Mouse (Mus musculus): ENCODE data around the gene Marveld2.

Marveld2 gene

DNA sequence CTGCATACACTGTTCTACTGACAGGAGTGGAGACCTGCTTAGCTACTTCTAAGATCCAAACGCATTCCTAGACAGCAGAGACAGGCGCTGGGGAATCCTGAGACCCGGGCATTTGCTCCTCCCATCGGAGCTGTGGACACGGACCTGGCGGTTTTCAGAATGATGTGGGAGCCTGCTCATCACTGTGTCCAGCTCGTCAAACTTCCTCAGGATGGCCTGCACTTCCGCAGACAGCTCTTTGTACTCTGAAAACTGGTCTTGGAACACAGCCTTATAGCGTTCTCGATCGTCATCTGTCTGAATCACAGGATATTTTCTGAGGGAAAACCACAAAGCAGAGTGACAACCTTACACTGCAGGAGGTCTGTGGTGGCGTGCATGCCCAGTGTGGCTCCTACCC lies 16.5 kb downstream of the Marveld2 start:
- in situ Hi-C loops (cut with MseI, MboI), result no loop called here

DNA sequence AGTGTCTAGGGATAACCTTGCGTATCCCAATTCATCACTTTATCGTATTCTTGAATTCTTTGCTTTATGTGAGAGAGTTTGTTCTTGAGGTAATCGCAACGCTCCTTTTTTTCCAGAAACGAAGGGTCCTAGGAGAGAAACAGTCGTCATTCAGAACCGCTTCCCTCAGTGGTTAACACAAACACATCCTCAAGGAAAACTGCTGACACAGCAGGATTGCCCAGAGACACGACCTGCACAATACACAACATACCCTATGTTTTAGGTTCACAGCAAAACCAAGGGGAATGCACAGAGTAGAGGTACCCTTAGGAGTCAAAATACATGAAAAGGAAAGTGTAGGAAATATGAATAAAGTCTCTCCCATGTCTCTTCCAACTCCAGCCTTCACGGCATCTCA lies 19.5 kb downstream of the Marveld2 start:
- in situ Hi-C loops (cut with MseI, MboI), result no loop called here

DNA sequence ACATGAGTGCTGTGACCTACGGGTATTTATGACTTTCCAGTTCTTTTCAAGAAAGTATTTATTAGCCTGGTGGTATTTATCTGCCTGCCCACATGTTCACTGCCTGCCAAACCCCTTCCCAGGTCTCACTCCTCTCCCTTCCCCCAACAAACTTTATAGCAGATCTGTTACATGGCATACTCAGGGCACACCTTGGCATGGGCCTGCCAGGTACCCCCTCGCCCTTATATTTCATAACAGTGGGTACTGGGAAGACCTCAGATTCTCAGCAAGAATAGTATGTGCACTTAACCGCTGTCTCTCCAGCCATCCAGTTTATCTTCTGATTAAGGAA lies 21.3 kb downstream of the Marveld2 start:
- in situ Hi-C loops (cut with MseI, MboI), result no loop called here

DNA sequence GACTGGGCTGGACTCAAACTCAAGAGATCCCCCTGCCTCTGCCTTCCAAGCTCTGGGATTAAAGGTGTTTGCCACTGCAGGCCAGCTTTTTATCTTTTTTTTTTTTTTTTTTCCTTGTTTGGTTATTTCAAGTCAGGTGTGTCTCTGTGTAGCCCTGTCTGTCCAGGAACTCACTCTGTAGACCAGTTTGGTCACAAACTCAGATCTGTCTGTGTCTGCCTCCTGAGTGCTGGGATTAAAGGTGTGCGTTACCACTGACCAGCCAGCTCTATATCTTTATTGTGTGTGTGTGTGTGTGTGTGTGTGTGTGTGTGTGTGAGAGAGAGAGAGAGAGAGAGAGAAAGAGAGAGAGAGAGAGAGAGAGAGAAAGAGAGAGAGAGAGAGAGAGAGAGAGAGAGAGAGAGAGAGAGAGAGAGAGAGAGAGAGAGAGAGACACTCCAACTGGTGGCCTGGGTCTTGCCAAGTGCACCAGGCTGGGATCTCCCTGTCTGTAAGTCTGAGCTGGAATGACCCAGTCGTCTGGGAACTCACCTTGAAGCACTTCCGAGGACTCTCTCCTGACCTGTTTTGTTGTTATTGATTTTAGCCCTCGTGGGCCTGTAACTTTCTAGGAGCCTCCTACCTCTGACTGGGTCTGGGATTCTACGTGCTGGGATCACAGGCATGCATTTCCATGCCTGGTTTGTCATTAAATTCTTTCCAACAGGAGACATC lies 21.8 kb downstream of the Marveld2 start:
- in situ Hi-C loops (cut with MseI, MboI), result no loop called here

DNA sequence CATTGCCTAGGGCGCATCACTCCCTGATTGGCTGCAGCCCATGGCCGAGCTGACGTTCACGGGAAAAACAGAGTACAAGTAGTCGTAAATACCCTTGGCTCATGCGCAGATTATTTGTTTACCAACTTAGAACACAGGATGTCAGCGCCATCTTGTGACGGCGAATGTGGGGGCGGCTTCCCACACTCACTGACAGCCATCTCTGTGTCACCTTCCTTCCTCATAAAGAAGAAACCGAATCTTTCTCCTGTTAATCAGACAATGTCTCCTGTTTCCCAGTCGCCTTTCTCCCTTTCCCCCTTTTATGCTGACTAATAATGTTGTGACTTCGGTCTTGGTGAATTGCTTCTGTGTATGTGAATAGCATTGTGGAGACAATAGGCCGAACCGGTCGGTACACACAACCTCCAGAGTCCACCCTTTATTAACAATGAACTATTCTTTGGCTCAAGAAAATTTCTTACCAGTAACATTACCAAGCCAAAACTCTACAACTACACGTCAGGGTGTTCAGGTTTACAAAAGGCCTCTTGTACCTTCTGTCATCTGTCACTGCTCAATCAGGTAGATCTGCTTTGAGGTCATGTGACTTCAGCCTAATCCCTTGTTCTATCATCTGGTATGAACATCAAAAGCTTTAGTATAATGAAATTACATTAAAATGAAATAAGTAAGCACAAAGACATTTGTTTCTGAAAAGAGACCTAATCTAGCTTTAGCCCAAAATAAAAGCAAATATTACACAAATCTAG lies 22.6 kb downstream of the Marveld2 start:
- in situ Hi-C loops (cut with MseI, MboI), result no loop called here

DNA sequence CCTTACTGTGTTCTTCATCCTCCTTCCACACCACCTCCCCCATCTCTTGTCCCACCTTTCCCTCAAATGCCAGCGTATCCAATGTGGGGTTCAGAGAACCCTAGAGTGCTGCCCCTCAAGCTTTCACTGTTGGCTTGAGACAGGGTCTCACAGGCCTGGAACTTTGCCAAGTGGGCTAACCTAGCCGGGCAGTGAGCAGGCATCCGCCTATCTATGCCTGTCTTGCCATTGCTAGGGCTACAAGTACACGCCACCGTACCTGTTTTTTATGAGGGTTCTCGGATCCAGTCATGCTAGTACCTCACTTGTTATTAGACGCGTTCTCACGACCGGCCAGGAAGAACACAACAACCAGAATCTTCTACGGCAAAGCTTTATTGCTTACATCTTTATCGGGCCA lies 28.1 kb downstream of the Marveld2 start:
- in situ Hi-C loops (cut with MseI, MboI), result no loop called here

DNA sequence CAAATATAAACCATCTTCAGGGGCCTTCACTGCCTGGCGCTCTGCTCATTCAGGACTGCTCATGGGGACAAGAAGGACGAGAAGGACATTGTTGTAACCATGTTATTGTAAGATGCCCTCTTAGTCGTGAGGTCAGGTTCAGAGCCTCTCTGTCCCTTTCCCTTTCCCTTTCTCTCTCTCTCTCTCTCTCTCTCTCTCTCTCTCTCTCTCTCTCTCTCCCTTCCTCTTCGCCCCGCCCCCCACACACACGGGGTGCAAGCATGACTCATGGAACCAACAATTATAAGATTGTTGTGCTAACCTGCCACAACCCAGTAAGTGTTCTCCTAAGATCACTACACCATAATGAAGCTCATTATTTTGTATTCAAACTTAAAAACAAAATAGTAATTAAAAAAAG lies 34.6 kb downstream of the Marveld2 start:
- in situ Hi-C loops (cut with MseI, MboI), result no loop called here

DNA sequence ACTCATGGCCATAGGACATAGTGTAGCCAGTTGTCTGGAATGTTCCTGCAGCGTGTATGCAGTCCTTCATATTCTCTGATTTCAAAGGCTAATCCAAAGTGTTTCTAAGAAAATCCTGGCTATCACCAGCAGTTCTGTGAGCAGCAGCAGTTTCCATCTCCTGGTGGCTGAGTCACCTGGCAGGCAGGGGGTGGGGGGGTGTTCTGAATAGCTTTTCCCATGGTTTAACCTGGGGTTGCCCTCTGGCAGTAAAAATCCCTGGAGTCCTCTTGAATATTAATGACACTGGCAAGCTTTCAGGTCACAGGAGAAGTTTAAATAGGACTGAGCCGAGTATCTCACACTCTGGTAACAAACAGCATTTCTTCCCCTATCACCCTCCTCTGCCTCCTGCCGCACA lies 35.1 kb downstream of the Marveld2 start:
- in situ Hi-C loops (cut with MseI, MboI), result no loop called here

DNA sequence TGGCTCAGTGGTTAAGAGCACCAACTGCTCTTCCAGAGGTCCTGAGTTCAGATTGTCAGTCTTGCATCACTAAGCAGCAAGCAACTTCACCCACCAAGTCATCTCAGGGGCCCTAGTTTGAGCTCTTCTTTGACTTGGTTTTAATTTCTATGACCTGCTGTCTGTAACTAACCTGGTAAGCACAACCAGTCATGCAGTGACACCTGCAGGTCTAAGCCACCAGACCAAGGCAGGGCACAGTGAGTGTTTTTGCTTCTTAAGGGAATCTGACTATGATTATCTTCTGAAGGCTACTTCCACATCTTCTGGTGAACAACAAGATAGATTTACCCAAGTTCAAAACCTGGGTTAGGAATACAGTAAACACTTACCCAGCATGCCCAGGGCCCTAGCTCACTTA lies 36.8 kb downstream of the Marveld2 start:
- in situ Hi-C loops (cut with MseI, MboI), result no loop called here

DNA sequence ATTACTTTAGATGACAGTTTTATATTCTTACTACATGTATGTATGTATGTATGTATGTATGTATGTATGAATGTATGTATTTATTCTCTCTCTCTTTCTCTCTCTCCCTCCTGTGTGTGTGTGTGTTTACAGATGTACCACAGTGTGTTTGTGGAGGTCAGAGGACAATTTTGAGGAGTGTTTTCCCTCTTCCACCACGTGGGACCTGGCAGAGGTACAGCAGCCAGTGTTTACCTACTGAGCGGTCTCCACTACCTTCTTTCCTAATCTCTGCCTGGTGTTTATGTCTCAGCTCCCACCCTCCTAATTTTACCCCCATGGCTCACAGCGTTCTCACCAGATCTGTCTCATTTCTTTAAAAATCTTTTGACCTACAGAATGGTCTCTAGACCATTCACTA lies 37.6 kb downstream of the Marveld2 start:
- in situ Hi-C loops (cut with MseI, MboI), result no loop called here

DNA sequence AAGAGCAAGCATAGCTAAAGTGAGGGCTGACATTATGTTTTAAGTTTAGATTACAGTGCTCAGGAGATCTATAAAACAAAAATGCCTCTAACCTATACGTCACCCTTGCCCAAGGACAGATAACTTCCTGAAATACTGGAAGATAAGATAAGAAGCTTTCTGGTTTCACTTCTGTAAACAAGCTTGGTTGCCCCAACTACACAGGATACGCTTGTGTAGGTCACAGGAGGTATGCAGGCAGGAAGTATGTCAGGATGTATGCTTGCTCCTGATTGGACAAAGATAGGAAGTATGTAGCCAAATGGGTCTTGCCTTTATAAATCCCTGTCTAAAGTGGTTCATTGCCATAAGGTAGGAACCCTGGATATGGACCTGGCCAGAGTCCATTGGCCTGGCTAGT lies 40.8 kb downstream of the Marveld2 start:
- in situ Hi-C loops (cut with MseI, MboI), result no loop called here

DNA sequence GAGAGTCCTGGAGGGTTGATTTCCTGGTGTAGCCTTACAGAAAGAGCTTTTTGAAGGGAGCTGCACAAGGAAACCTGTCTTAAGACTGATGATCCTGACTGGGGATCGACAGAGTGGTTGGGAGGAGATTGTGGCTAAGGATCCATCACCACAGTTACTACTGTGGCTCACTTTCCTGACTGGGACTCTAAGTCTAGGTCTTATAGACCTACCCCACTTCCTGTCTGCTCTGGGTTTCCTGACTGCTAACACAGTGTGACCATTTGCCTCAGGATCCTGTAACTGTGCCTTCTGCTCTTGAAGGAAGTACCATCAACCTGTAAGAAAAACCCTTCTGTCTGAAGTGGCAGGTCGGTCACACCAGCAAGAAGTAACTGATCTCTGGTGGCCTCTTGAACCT lies 46.1 kb downstream of the Marveld2 start:
- in situ Hi-C loops (cut with MseI, MboI), result no loop called here

DNA sequence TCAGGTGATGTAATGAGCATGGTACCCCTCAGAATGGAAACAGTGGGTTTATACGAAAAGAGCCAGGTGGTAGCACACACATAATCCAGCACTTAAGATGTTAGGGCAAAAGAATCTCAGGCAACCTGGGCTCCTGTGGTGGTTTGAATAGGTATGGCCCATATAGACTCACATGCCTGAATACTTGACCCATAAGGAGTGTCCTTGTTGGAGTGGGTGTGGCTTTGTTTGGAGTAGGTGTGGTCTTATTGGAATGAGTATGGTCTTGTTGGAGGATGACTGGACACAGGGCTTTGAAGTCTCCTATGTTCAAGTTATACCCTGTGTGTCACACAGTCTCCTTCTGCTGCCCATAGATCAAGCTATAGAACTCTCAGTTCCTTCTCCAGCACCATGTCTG lies 48.4 kb downstream of the Marveld2 start:
- in situ Hi-C loops (cut with MseI, MboI), result no loop called here

DNA sequence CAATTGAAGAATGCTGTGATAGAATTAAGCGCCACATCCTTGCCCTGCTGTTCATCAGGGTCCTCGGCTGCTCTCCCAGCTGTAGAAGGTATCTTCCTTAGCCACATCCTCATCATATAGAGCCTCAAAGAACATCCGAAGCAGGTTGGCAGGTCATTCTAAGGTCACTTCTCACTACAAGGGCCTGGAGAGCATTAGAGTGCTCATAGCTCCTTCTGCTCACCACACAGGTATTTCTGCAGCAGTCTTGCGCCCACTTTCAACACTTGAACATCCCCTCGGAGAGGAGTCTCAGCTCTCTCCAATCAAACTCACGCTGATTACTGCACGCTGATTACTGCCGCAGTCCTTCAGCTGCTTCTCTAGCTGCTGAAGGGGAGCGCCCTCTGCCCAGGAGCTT lies 57.3 kb downstream of the Marveld2 start:
- in situ Hi-C loops (cut with MseI, MboI), result no loop called here

DNA sequence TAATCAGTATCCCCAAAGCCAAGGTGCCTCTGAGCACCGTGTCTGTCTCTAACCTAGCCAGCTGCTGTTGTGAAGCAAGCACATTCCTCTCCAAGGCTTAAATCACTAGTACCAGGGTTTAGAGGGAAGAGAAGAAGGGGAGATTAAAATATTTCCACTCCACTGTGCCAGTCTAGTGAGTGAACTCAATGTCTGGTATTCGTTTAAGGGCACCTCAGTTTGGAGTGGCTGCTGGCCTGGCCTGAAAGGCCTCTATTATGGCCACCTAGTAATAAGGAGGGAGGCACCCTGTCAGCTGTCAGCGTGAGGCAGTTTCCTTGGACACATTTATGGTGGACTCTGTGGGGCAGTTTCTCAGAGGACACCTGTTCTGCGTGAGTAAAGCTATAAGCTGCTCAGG lies 59.8 kb downstream of the Marveld2 start:
- in situ Hi-C loops (cut with MseI, MboI), result no loop called here

DNA sequence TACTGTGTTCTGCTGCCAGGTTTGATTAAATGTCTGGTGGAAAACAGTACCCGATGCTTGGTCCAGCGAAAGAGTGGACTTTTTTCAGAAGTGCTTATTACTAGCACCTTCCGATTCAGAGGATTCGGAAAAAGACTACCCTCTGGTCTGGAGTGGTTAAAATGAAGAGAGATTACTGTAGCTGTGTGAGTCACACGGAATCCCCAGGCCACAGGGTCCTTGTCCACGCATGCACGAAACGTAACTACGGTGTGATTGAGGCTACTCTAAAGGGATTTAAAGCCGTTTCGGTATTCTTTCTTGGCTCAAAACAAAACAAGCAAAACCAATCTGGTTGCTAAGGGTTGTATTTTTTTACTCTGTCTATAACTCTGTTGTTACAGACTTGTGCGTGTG lies 63.7 kb downstream of the Marveld2 start:
- in situ Hi-C loops (cut with MseI, MboI), result no loop called here

DNA sequence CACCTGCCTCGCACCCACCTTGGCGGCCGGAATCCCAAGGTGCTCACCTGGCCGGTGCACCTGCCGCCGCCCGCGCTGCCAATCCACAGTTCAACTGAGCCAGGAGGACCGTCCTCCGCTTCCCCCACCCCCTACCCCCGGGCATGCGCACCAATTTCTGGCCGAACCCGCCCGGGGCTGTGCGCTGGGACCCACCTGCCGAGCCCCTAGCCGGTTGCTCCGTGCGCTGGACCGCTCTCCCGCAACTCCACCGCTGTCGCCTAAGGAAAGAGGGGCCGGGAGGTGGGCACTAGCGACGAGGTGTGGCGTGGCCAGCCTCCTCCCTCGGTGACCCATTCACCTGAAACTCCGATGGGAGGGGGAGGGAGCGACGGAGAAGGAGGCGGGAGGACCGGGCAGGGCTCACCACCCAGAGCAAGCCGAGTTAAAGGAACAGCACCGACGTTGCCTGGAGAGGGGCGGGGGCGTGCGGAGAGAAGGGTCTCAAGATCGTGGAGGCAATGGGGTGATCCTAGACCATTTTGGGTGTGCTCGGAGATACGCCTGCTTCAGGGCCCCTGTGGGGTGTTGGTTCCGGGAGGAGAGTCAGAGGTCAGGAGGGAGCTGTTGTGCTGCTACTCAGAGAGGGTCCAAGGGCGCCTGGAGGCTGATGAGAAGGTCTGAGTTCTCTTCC lies 64.3 kb downstream of the Marveld2 start, which contains the start of gene Ocln:
Gene Ocln (minus strand): TSS at position 350 of the 673 bp plus-strand sequence.
- in situ Hi-C loops (cut with MseI, MboI), result no loop called here

DNA sequence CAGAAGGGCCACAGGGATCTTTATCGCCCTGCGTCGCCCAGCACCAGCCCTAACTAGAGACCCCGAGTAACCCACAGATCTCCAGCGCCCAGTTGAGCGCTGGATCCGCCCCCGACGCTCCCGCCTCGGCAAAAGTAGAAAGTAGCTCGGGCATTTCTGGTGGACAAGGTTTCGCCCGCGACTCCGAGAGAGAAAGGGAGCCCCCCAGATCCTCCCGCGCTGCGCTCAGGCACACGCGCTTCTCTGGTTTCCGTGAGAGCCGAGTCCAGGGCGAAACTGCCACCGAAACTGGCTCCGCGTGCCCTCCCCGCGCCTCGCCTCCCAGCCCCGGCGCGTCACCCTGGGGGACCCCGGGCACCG lies 64.8 kb downstream of the Marveld2 start:
- in situ Hi-C loops (cut with MseI, MboI), result no loop called here

DNA sequence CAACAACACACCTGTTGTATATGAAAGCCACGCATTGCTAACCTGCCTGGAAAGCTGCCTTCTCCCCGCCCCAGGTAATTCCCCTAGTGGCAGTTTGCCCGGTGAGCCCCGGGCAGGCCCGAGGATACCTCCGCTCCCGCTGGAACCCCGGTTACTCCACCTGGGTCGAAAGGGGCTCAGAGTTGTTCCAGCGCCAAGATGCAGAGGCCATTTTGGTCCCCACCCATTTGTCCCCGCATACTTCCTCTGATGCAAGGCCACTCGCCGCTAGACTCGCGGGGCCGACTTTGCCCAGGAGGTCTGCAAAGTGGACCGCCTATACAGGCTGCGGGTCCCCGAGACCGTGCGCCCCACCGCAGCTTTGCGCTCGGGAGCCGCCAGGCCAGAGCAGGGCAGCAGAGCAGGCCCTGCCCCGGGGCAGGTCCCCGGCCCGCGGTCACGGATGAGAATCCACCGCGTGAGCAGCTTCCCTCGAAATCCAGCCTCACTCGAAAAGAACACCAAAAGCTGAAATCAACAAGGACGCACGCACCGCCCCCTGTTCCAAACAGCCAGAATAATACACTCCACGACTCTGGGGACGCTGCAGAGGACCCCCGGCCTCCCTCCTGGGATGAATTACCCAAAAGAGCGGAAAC lies 65.3 kb downstream of the Marveld2 start:
- in situ Hi-C loops (cut with MseI, MboI), result no loop called here

DNA sequence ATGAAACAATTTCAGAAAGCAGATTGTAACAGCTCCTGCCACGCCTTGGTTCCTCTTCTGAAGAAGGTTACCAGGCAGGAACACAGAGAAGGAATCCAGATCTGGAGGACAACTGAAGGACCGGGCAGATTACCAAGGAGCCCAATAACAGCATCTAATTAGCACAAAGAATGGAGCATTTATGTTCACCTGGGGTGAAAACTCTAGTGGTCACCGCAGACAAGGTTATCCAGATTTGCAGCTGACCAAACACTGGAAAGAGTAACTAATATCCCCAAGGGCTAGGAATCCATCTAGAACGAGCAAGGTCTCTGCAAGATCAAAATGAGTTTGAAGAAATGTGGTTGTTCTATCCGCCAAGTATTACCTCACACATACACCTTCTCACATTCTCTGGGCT lies 69.5 kb downstream of the Marveld2 start:
- in situ Hi-C loops (cut with MseI, MboI), result no loop called here
